ENCODE assay signal across 8 mouse cellular contexts in genomic region chr16:31592973-31593683, GRCm38 (mm10).
DNase-seq lines count a peak whose midpoint lies in the region; ATAC-seq and TF ChIP-seq lines count a peak whose summit lies in the region.

No protein-coding gene starts in this region.

- no peak overlapping the region for H3K27ac ChIP-seq in CH12.LX (ENCODE audit: insufficient read depth, low read depth)
- H3K27ac ChIP-seq in embryonic facial prominence, embryonic 15.5 days (replicated peaks): peak overlapping the region; percentile 90
- peak overlapping the region; percentile 72 for H3K27ac ChIP-seq in limb, embryonic 11.5 days (replicated peaks; ENCODE audit: low read depth, low read length)
- peak overlapping the region; percentile 84 for H3K27ac ChIP-seq in neural tube, embryonic 15.5 days (replicated peaks)

- in situ Hi-C loops in CH12.LX (cut with MboI; ENCODE audit: low pct_ligation_motif_present, low pct_unique_long_range_greater_than_20kb, low sequenced_read_pairs): no loop called here

- TF ChIP-seq POLR2A in CH12.LX (IDR thresholded peaks at IDR 0.05; ENCODE audit: low read depth, low read length): no peak

- H3K27me3 ChIP-seq in CH12.LX (replicated peaks): no peaks in the 10 kb centered on the region
- H3K27me3 ChIP-seq in embryonic facial prominence, embryonic 15.5 days: no peaks in the 10 kb centered on the region
- H3K27me3 ChIP-seq in limb, embryonic 11.5 days (ENCODE audit: control insufficient read depth, insufficient read depth, low read length): no peaks in the 10 kb centered on the region
- no peaks in the 10 kb centered on the region for H3K27me3 ChIP-seq in neural tube, embryonic 15.5 days (replicated peaks)

- peaks cover 5 to 39% of the 10 kb centered on the region in 2 experiments for H3K4me1 ChIP-seq in CH12.LX (ENCODE audit: control insufficient read depth in 1 of 2, insufficient read depth in 2 of 2)
- H3K4me1 ChIP-seq in embryonic facial prominence, embryonic 15.5 days: peaks cover 54% of the 10 kb centered on the region
- peaks cover 22% of the 10 kb centered on the region for H3K4me1 ChIP-seq in limb, embryonic 11.5 days (ENCODE audit: control insufficient read depth, insufficient read depth, low read length)
- peaks cover 40% of the 10 kb centered on the region for H3K4me1 ChIP-seq in neural tube, embryonic 15.5 days

- peak; percentile 47 for DNase-seq in cerebellum, adult 9-10 months
- DNase-seq in cerebellum, adult 11 months: no peak
- peak; percentile 84 for DNase-seq in CH12.LX (ENCODE audit: extremely low read depth)
- DNase-seq in heart, postnatal 4 days: peak; percentile 40
- peak; percentile 27 for DNase-seq in limb, embryonic 11.5 days (ENCODE audit: low spot score)
- DNase-seq in gastrocnemius, postnatal 10 days: no peak

- peak; percentile 91 for TF ChIP-seq EP300 in CH12.LX (IDR thresholded peaks at IDR 0.05; ENCODE audit: low read length)

- H3K4me2 ChIP-seq in CH12.LX (ENCODE audit: insufficient read depth, low read depth, poor library complexity, severe bottlenecking): peak overlapping the region; percentile 39; the same call in 1 of the 2 replicates
- H3K4me2 ChIP-seq in embryonic facial prominence, embryonic 15.5 days (replicated peaks): peak overlapping the region; percentile 9; the same call in 1 of the 2 replicates
- H3K4me2 ChIP-seq in limb, embryonic 11.5 days (ENCODE audit: low read depth, severe bottlenecking): no peak overlapping the region
- peak overlapping the region; percentile 22 for H3K4me2 ChIP-seq in neural tube, embryonic 15.5 days

- H3K9ac ChIP-seq in CH12.LX (ENCODE audit: insufficient read depth, low read depth): no peak overlapping the region
- H3K9ac ChIP-seq in embryonic facial prominence, embryonic 15.5 days: no peak overlapping the region
- H3K9ac ChIP-seq in limb, embryonic 11.5 days (ENCODE audit: low read length): 0 out of 2 replicates have a peak overlapping the region, but pooled peaks have one; percentile 2
- no peak overlapping the region for H3K9ac ChIP-seq in neural tube, embryonic 15.5 days (replicated peaks)

- no peaks in the 10 kb centered on the region for H3K79me2 ChIP-seq in CH12.LX (replicated peaks; ENCODE audit: control insufficient read depth, extremely low read depth, insufficient read depth, poor library complexity, severe bottlenecking)

- H3K36me3 ChIP-seq in CH12.LX (replicated peaks in 1 of 2; ENCODE audit: control insufficient read depth in 1 of 2, insufficient read depth in 1 of 2, low read length in 1 of 2): no peaks in the 10 kb centered on the region
- H3K36me3 ChIP-seq in embryonic facial prominence, embryonic 15.5 days: no peaks in the 10 kb centered on the region
- H3K36me3 ChIP-seq in limb, embryonic 11.5 days (ENCODE audit: control insufficient read depth, insufficient read depth, low read length): no peaks in the 10 kb centered on the region
- H3K36me3 ChIP-seq in neural tube, embryonic 15.5 days: no peaks in the 10 kb centered on the region

- ATAC-seq in embryonic facial prominence, embryonic 15.5 days (ENCODE audit: insufficient number of reproducible peaks, low FRiP score, low TSS enrichment, low read depth): 0 out of 2 replicates have a peak, but pooled peaks have one; percentile 5
- no peak for ATAC-seq in limb, embryonic 11.5 days (ENCODE audit: insufficient number of reproducible peaks, low FRiP score, low TSS enrichment, low read depth)
- no peak; the same call in 1 of the 2 replicates for ATAC-seq in neural tube, embryonic 15.5 days (ENCODE audit: low FRiP score)

- no peak overlapping the region for H3K4me3 ChIP-seq in CH12.LX (replicated peaks in 1 of 3; ENCODE audit: low read depth in 2 of 3, low read length in 2 of 3, poor library complexity in 1 of 3)
- no peak overlapping the region for H3K4me3 ChIP-seq in embryonic facial prominence, embryonic 15.5 days (replicated peaks)
- no peak overlapping the region for H3K4me3 ChIP-seq in limb, embryonic 11.5 days (ENCODE audit: low read depth, low read length)
- no peak overlapping the region for H3K4me3 ChIP-seq in neural tube, embryonic 15.5 days (replicated peaks)

- no peak for TF ChIP-seq CTCF in CH12.LX (conservative IDR thresholded peaks at IDR 0.05 in 1 of 2, IDR thresholded peaks at IDR 0.05 in 1 of 2; ENCODE audit: low read depth in 2 of 2, low read length in 2 of 2)

- no peak for TF ChIP-seq RAD21 in CH12.LX (IDR thresholded peaks at IDR 0.05; ENCODE audit: low read depth, low read length)

- dilution Hi-C loops in CH12.LX (cut with MboI; ENCODE audit: extremely low pct_ligation_motif_present, extremely low pct_unique_long_range_greater_than_20kb, low sequenced_read_pairs): no loop called here

- 24% methylated on average over 9 of the region's 9 CpGs for WGBS in embryonic facial prominence, embryonic 15.5 days
- WGBS in limb, embryonic 11.5 days: 46% methylated on average over 9 of the region's 9 CpGs
- 17% methylated on average over 9 of the region's 9 CpGs for WGBS in neural tube, embryonic 15.5 days

- H3K9me3 ChIP-seq in CH12.LX (replicated peaks; ENCODE audit: low read length): no peaks in the 10 kb centered on the region
- H3K9me3 ChIP-seq in embryonic facial prominence, embryonic 15.5 days (replicated peaks): no peaks in the 10 kb centered on the region
- H3K9me3 ChIP-seq in limb, embryonic 11.5 days (ENCODE audit: control insufficient read depth, low read length): no peaks in the 10 kb centered on the region
- H3K9me3 ChIP-seq in neural tube, embryonic 15.5 days (replicated peaks): no peaks in the 10 kb centered on the region

TF ChIP-seq in CH12.LX, 34 proteins besides CTCF, POLR2A, EP300 and RAD21:
- TF ChIP-seq CHD2 (IDR thresholded peaks at IDR 0.05; ENCODE audit: low read length) (peak; percentile 83), JUN (IDR thresholded peaks at IDR 0.05; ENCODE audit: insufficient read depth, low read depth, low read length) (peak; percentile 93), TCF12 (IDR thresholded peaks at IDR 0.05; ENCODE audit: low read depth, low read length) (0 out of 2 replicates have a peak, but pooled peaks have one; percentile 14), MXI1 (IDR thresholded peaks at IDR 0.05; ENCODE audit: low read depth, low read length) (no peak), ETS1 (conservative IDR thresholded peaks at IDR 0.05; ENCODE audit: low read depth, low read length) (peak; percentile 77), MAFK (IDR thresholded peaks at IDR 0.05; ENCODE audit: insufficient replicate concordance, low read length) (peak; percentile 83), MEF2A (IDR thresholded peaks at IDR 0.05; ENCODE audit: borderline replicate concordance, low read depth, low read length) (0 out of 2 replicates have a peak, but pooled peaks have one; percentile 21), BHLHE40 (IDR thresholded peaks at IDR 0.05; ENCODE audit: low read depth, low read length) (peak; percentile 62), IRF4 (IDR thresholded peaks at IDR 0.05; ENCODE audit: low read depth, low read length) (peak; percentile 53; the same call in 1 of the 2 replicates), JUND (conservative IDR thresholded peaks at IDR 0.05; ENCODE audit: low read depth, low read length) (peak; percentile 98), MYC (IDR thresholded peaks at IDR 0.05; ENCODE audit: low read depth, low read length) (no peak), PAX5 (IDR thresholded peaks at IDR 0.05; ENCODE audit: low read length) (no peak), MAZ (IDR thresholded peaks at IDR 0.05; ENCODE audit: low read depth, low read length) (no peak)

Comparison
In these comparisons a context has a peak if more than half of its experiments do, and no peak if none do; other contexts are left out.
1. DNase-seq: peak in cerebellum, adult 9-10 months (single experiment), CH12.LX (single experiment), heart, postnatal 4 days (single experiment) and limb, embryonic 11.5 days (single experiment); none in cerebellum, adult 11 months (single experiment) and gastrocnemius, postnatal 10 days (single experiment).